Mouse (Mus musculus): Measurements from ENCODE around the gene Gga2.

- TF ChIP-seq GATA1 (IDR thresholded peaks at IDR 0.05; ENCODE audit: low read length) (no peak), TAL1 (IDR thresholded peaks at IDR 0.05; ENCODE audit: low read length) (no peak)
Observed at GRCm38 (mm10) chr7:122022131-122022530, 1.1 kb upstream of the Gga2 start.

Data from erythroblast, embryonic 14.5 days (primary cell).